Mouse (Mus musculus) gastrocnemius, postnatal 4 days (tissue): ENCODE measurements around the gene Abhd6. TPM values are rescaled to one million over a fixed set of nuclear protein-coding genes. Genes with fewer than 3 reads are reported as not detected.

Experiments used
- total RNA-seq, 2 experiments: library from RNA; stranded (reverse); gene quantifications; 2 replicates each; pipeline ENCODE4 v1.2.3; 2021

Gene Abhd6
- total RNA-seq, 2 experiments from 2014 or later: 2.4 to 3.8 TPM

Other genes with a start within 250 kb of the Abhd6 start
- gene Gm26661, start 211.3 kb upstream of the Abhd6 start, total RNA-seq: not detected
- gene Flnb, start 184.9 kb upstream of the Abhd6 start, total RNA-seq: 10 to 100 TPM; 48.6 to 48.8 TPM
- gene Gm45521, start 45.6 kb upstream of the Abhd6 start, total RNA-seq: not detected
- gene Dnase1l3, start 8.3 kb upstream of the Abhd6 start, total RNA-seq: under 1 TPM; 0.07 to 0.10 TPM
- 10 to 100 TPM; 18.0 to 21.9 TPM for gene Rpp14, start 77.5 kb downstream of the Abhd6 start, total RNA-seq
- gene Pxk, start 95.3 kb downstream of the Abhd6 start, total RNA-seq: 10 to 100 TPM; 17.3 to 17.4 TPM
- 100 to 1,000 TPM; 273 to 282 TPM for gene Pdhb, start 170.1 kb downstream of the Abhd6 start, total RNA-seq
- 10 to 100 TPM in 1 of 2 experiments, 1 to 10 TPM in 1; 7.7 to 11.5 TPM for gene Kctd6, start 211.2 kb downstream of the Abhd6 start, total RNA-seq